Mouse (Mus musculus) thymus, postnatal 14 days (tissue): ENCODE measurements around the gene Btbd1.
"Not testable (repeated sequence)": the region's sequence is repeated elsewhere in the genome, so short reads cannot be mapped to it uniquely, and the experiment has no call there.

ENCODE experiments used
- DNase-seq: peaks from one replicate; pipeline ENCODE4 v3.0.0; 2021

Btbd1 gene

GRCm38 (mm10) chr7:81849214-81849613 lies 20.0 kb upstream of the Btbd1 start:
- DNase-seq, result no peak

GRCm38 (mm10) chr7:81847777-81848176 lies 18.5 kb upstream of the Btbd1 start:
- no peak for DNase-seq

GRCm38 (mm10) chr7:81847010-81847409 lies 17.8 kb upstream of the Btbd1 start:
- DNase-seq, result no peak

GRCm38 (mm10) chr7:81846008-81846407 lies 16.8 kb upstream of the Btbd1 start:
- no peak for DNase-seq

- DNase-seq, result no peak
These were observed 16.1 kb upstream of the Btbd1 start for GRCm38 (mm10) chr7:81845313-81845712.

- no peak for DNase-seq
These were observed 15.6 kb upstream of the Btbd1 start for GRCm38 (mm10) chr7:81844801-81845200.

- DNase-seq, result no peak
These were observed 14.7 kb upstream of the Btbd1 start for GRCm38 (mm10) chr7:81843903-81844302.

GRCm38 (mm10) chr7:81842998-81843397 lies 13.8 kb upstream of the Btbd1 start:
- no peak for DNase-seq

GRCm38 (mm10) chr7:81842141-81842540 lies 12.9 kb upstream of the Btbd1 start:
- DNase-seq, result no peak

GRCm38 (mm10) chr7:81841439-81841838 lies 12.2 kb upstream of the Btbd1 start:
- no peak for DNase-seq

GRCm38 (mm10) chr7:81840661-81841181 lies 11.5 kb upstream of the Btbd1 start:
- DNase-seq, result no peak

GRCm38 (mm10) chr7:81839746-81840145 lies 10.5 kb upstream of the Btbd1 start:
- no peak for DNase-seq

GRCm38 (mm10) chr7:81837771-81838170 lies 8.5 kb upstream of the Btbd1 start:
- not testable (repeated sequence) for DNase-seq

GRCm38 (mm10) chr7:81835430-81835829 lies 6.2 kb upstream of the Btbd1 start:
- no peak for DNase-seq

- peak; percentile 37 for DNase-seq
These were observed 5.6 kb upstream of the Btbd1 start for GRCm38 (mm10) chr7:81834847-81835246.

GRCm38 (mm10) chr7:81828681-81829378 lies 401 bp downstream of the Btbd1 start:
- peak; percentile 56 for DNase-seq

- no peak for DNase-seq
These were observed 1.2 kb downstream of the Btbd1 start for GRCm38 (mm10) chr7:81827806-81828667.

GRCm38 (mm10) chr7:81825381-81825780 lies 3.9 kb downstream of the Btbd1 start:
- DNase-seq, result no peak

- DNase-seq, result no peak
These were observed 4.3 kb downstream of the Btbd1 start for GRCm38 (mm10) chr7:81824906-81825305.

- DNase-seq, result no peak
These were observed 23.2 kb downstream of the Btbd1 start for GRCm38 (mm10) chr7:81806067-81806466.

- DNase-seq, result peak; percentile 87
These were observed 40.0 kb downstream of the Btbd1 start, which contains the start of gene 3110040N11Rik for GRCm38 (mm10) chr7:81789095-81789757. Gene 3110040N11Rik (minus strand): TSS chr7:81789478.

- peak; percentile 32 for DNase-seq
These were observed 40.7 kb downstream of the Btbd1 start for GRCm38 (mm10) chr7:81788536-81788935.

GRCm38 (mm10) chr7:81777667-81778218 lies 51.5 kb downstream of the Btbd1 start:
- DNase-seq, result no peak
